Mouse (Mus musculus) T-helper 1 cell (primary cell): ENCODE data around the gene 1700031F05Rik.
"Not testable (repeated sequence)": the region's sequence is repeated elsewhere in the genome, so short reads cannot be mapped to it uniquely, and the experiment has no call there.

Experiments used
- in situ Hi-C: fragments of 300-600 bp; cut with MboI, MseI; formaldehyde crosslinking; loops from one replicate; pipeline ENCODE4 v1.15.1; 2025; ENCODE audit warnings: high pct_unique_total_duplicates

The 1700031F05Rik gene

GRCm38 (mm10) chrX:102867871-102868270 lies at the start of gene 1700031F05Rik:
Gene 1700031F05Rik, minus strand, starts transcription at chrX:102867971.
- in situ Hi-C loops: loop anchor here (10.0 kb wide), 1 partner anchor 63 kb away; the partner anchor contains the start of gene Dmrtc1c1

GRCm38 (mm10) chrX:102914823-102915222 lies 47.1 kb upstream of the 1700031F05Rik start:
- in situ Hi-C loops: not testable (repeated sequence)

GRCm38 (mm10) chrX:102908587-102908986 lies 40.8 kb upstream of the 1700031F05Rik start, which contains the start of the genes Dmrtc1a and 1700011M02Rik:
Gene Dmrtc1a, minus strand, starts transcription at chrX:102908687.
Gene 1700011M02Rik, plus strand, starts transcription at chrX:102908905.
- in situ Hi-C loops: not testable (repeated sequence)

GRCm38 (mm10) chrX:102854516-102854915 lies 13.3 kb downstream of the 1700031F05Rik start, which contains the start of gene Dmrtc1c2:
Gene Dmrtc1c2, minus strand, starts transcription at chrX:102854616.
- in situ Hi-C loops: not testable (repeated sequence)

- in situ Hi-C loops: no loop called here
These were observed 55.5 kb downstream of the 1700031F05Rik start for GRCm38 (mm10) chrX:102812311-102812710.
